Mouse (Mus musculus) embryonic facial prominence, embryonic 12.5 days (tissue): ENCODE results near the gene Ptpn7. TPM values are rescaled to one million over a fixed set of nuclear protein-coding genes. Genes with fewer than 3 reads are reported as not detected.
A peak's percentile ranks its signal among the peaks of the same experiment; 100 is the strongest.
"Not testable (repeated sequence)": the region's sequence is repeated elsewhere in the genome, so short reads cannot be mapped to it uniquely, and the experiment has no call there.

Experiments
- ATAC-seq: fragments of 200-750 bp; cut with Nextera tagmentation; 2 replicates; pipeline ENCODE4 v1.8.0; 2017; ENCODE audit not compliant: insufficient number of reproducible peaks, insufficient read depth, low FRiP score, low TSS enrichment
- H3K27ac ChIP-seq: fragments of 300-500 bp; sonication (generic); 2 replicates; pipeline ENCODE4 v1.5.1; 2016; ENCODE audit warnings: mild to moderate bottlenecking
- H3K27me3 ChIP-seq: fragments of 300-500 bp; sonication (generic); 2 replicates; pipeline ENCODE4 v1.6.1; 2016; ENCODE audit warnings: mild to moderate bottlenecking, moderate library complexity
- H3K36me3 ChIP-seq: fragments of 300-500 bp; sonication (generic); 2 replicates; pipeline ENCODE4 v1.6.1; 2016; ENCODE audit warnings: mild to moderate bottlenecking
- H3K4me1 ChIP-seq: fragments of 300-500 bp; sonication (generic); 2 replicates; pipeline ENCODE4 v1.6.1; 2016
- H3K4me2 ChIP-seq: fragments of 300-500 bp; sonication (generic); replicated peaks from 2 replicates; pipeline ENCODE4 v1.6.1; 2016; ENCODE audit warnings: mild to moderate bottlenecking, moderate library complexity
- H3K4me3 ChIP-seq: fragments of 300-500 bp; sonication (generic); 2 replicates; pipeline ENCODE4 v1.5.1; 2016; ENCODE audit warnings: mild to moderate bottlenecking
- H3K9ac ChIP-seq: fragments of 300-500 bp; sonication (generic); 2 replicates; pipeline ENCODE4 v1.6.1; 2016; ENCODE audit warnings: mild to moderate bottlenecking, moderate library complexity
- H3K9me3 ChIP-seq: fragments of 300-500 bp; sonication (generic); 2 replicates; pipeline ENCODE4 v1.6.1; 2016; ENCODE audit warnings: mild to moderate bottlenecking, moderate library complexity
- WGBS: fragments of 180-500 bp; shearing (Covaris S2); methylation state at CpG from one replicate; pipeline ENCODE4 v1.1.7; 2016; 5-methylcytosine and 5-hydroxymethylcytosine counted together
- polyA plus RNA-seq: library from polyadenylated mRNA; unstranded; fragments of >200 nt; fragmentation: Nextera tagmentation; extraction: Ambion mirVana; gene quantifications from 2 replicates; pipeline ENCODE4 v1.2.1, GENCODE M21; 2016

The Ptpn7 gene
- polyA plus RNA-seq, 1 experiment from 2014 or later: 1.4 TPM

DNA sequence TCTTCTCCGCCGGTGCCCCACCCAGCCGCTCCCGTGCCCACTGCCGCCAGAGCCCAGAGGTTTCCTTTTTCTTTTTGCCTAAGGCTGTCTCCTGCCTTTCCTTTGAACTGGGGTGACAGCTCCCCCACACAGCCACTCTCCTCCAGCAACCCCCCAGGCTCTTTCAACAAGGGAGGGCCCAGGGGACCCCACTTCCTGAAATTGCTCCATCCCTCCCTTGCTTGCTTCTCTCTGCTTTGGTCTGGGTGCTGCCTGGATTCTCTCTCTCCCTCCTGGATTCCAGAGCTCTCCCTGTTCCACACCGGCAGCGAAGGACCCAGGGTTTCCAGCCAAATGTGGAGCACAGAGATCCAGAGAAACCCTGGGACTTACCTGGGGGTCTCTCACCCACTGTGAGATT is 32.1 kb upstream of the Ptpn7 start:
- no peak overlapping the region for H3K4me2 ChIP-seq
- ATAC-seq: no peak
- no peak overlapping the region for H3K27ac ChIP-seq
- peaks cover 23% of the 10 kb centered on the region for H3K4me1 ChIP-seq
- no peaks in the 10 kb centered on the region for H3K36me3 ChIP-seq
- 49% methylated on average over 7 of the region's 7 CpGs for WGBS
- 0 out of 2 replicates have a peak overlapping the region, but pooled peaks have one; percentile 30 for H3K9ac ChIP-seq
- peaks cover 46% of the 10 kb centered on the region for H3K27me3 ChIP-seq
- H3K9me3 ChIP-seq: no peaks in the 10 kb centered on the region
- H3K4me3 ChIP-seq: no peak overlapping the region

DNA sequence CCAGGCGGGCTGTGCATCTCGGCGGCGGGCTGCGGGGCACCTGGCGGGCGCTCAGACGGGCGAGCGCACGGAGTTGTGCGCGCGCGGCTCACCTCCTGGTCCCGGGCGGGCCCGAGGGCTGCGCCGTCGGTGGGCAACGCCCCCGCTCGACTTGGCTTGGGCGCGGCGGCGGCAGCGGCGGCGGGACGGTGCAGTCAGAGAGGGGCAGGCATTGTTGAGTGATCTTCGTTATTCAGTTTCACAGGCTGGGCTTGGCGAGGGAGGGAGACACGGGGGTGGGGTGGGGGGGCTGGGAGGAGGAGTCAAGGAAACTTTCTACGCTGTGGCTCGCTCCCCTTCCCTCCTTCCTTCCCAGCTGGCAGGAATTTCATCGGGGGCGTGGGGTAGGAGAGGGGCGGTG is 27.4 kb upstream of the Ptpn7 start, which contains the start of gene Lgr6:
Gene Lgr6 (minus strand): TSS at position 153 of the 400 bp plus-strand sequence.
- no peak for ATAC-seq
- Histone ChIP-seq H3K27ac (no peak within 1 kb of the TSS), H3K4me1 (peaks cover 12% of the 10 kb centered on the region; the same call in 1 of the 2 replicates), H3K27me3 (peaks cover 54% of the 10 kb centered on the region), H3K9me3 (no peaks in the 10 kb centered on the region), H3K36me3 (no peaks in the 10 kb centered on the region), H3K4me2 (peak within 1 kb of the TSS; percentile 75), H3K9ac (peak within 1 kb of the TSS; percentile 45; the same call in 1 of the 2 replicates), H3K4me3 (peak within 1 kb of the TSS; percentile 46)
- WGBS: 0% methylated on average over 40 of the region's 40 CpGs

DNA sequence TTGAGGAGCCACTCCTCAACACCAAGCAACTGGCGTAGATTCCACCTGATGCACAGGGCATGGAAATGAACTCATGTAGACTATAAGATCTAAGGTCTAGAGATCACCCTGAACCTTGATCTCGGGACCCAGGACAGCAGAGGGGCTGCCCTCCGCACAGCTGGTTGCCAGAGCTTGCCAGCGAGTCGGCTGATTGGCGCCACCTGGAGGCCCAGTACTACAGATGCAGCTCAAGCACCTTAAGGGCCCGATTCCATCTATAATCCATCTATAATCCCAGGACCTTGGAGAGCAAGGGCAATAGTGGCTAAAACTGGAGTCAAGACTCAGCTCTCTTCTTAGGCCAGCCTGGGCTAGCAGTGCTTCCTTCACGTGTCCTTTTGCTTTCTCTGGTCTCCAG is 26.5 kb upstream of the Ptpn7 start:
- Histone ChIP-seq H3K9me3 (no peaks in the 10 kb centered on the region), H3K9ac (no peak overlapping the region), H3K4me2 (peak overlapping the region; percentile 75; the same call in 1 of the 2 replicates), H3K4me3 (no peak overlapping the region), H3K4me1 (0 out of 2 replicates have a peak, but pooled peaks cover 7% of the 10 kb centered on the region), H3K27ac (no peak overlapping the region), H3K27me3 (peaks cover 46% of the 10 kb centered on the region), H3K36me3 (no peaks in the 10 kb centered on the region)
- no peak for ATAC-seq
- 2% methylated on average over 8 of the region's 8 CpGs for WGBS

DNA sequence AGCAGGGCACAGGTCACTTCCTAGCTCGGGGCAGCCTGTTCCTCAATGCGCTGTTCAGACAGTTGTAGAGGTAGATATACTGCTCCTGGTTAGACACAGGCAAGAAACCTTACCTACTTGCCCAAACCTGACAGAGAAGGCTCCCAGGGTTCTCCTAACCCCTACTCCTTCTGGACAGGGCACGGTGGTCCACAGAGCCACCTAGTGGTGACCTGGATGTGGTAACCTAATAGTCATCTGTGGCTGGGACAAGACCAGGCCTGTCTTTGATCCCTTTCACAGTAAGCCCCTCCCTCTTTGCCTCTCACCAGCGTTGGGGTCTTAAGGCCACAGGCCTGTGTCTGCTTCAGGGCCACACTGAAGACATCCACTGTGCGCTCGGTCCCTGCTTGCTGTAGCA is 23.9 kb upstream of the Ptpn7 start:
- H3K36me3 ChIP-seq: no peaks in the 10 kb centered on the region
- no peak for ATAC-seq
- peaks cover 27% of the 10 kb centered on the region for H3K27me3 ChIP-seq
- WGBS: 26% methylated on average over 6 of the region's 6 CpGs
- no peak overlapping the region for H3K4me2 ChIP-seq
- H3K9ac ChIP-seq: no peak overlapping the region
- no peak overlapping the region for H3K4me3 ChIP-seq
- H3K27ac ChIP-seq: no peak overlapping the region
- H3K9me3 ChIP-seq: no peaks in the 10 kb centered on the region
- H3K4me1 ChIP-seq: 0 out of 2 replicates have a peak, but pooled peaks cover 7% of the 10 kb centered on the region

DNA sequence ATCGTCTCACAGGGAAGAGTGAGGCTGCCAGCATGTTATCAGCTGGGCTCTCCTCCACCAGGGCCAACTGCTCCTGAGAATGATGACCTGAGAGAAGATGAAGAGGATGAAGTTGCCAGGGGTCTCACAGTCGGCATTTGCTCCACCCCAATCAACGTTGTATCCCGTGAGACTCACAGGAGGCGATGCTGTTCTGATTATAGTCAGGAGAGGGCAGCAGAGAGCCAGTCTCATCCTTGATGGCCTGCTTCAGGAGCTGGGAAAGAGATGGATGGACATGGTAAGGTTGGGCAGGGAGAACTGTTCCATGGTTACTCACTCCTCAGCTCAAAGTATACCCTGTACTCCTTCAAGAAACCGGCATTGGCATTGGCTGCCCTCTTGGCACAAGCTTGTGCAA is 22.4 kb upstream of the Ptpn7 start:
- no peak overlapping the region for H3K4me3 ChIP-seq
- H3K9me3 ChIP-seq: no peaks in the 10 kb centered on the region
- ATAC-seq: no peak
- H3K4me2 ChIP-seq: no peak overlapping the region
- H3K27me3 ChIP-seq: peaks cover 13% of the 10 kb centered on the region
- H3K36me3 ChIP-seq: no peaks in the 10 kb centered on the region
- 18% methylated on average over 6 of the region's 6 CpGs for WGBS
- H3K4me1 ChIP-seq: 0 out of 2 replicates have a peak, but pooled peaks cover 7% of the 10 kb centered on the region
- H3K27ac ChIP-seq: no peak overlapping the region
- no peak overlapping the region for H3K9ac ChIP-seq

DNA sequence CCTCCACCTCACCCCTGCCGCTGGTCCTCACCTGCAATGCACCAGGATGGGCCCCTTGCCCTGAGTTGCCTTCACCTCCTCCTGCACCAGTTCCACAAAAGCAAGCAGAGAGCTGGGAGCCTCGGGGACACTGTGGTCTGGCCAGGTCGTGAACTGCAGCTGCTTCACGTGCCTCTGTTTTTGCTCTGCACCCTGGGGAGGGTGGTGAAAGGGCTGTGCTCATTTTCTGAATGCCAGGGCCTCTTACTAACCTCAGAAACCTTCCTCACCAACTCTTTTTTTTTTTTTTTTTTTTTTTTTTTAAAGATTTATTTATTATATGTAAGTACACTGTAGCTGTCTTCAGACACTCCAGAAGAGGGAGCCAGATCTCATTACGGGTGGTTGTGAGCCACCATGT is 21.2 kb upstream of the Ptpn7 start:
- not testable (repeated sequence) for H3K4me1 ChIP-seq, H3K27me3 ChIP-seq, H3K9me3 ChIP-seq, ATAC-seq, H3K36me3 ChIP-seq, H3K9ac ChIP-seq, H3K27ac ChIP-seq, H3K4me3 ChIP-seq, H3K4me2 ChIP-seq
- WGBS: 67% methylated on average over 5 of the region's 5 CpGs

DNA sequence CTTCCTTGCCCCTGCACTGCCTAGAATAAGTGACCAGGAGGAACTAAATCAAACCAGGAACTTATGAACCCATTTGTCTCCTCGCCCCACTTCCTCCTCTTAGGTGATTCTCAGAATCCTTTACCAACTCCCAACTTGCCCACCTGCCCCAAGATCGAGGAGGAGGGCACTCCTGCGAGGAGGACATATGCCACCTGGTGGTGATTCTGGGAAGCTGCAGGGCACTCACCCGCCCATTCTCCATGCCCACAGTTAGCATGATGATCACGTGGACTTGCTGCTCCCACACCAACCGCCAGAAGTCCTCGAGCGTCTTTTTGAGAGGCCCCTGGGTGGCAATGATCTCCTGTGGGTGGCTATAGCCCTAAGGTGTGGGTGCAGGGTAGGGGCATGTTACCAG is 19.8 kb upstream of the Ptpn7 start:
- Histone ChIP-seq H3K27ac (no peak overlapping the region), H3K4me1 (no peaks in the 10 kb centered on the region), H3K9me3 (no peaks in the 10 kb centered on the region), H3K9ac (no peak overlapping the region), H3K4me2 (no peak overlapping the region), H3K4me3 (no peak overlapping the region), H3K27me3 (no peaks in the 10 kb centered on the region), H3K36me3 (no peaks in the 10 kb centered on the region)
- 15% methylated on average over 8 of the region's 8 CpGs for WGBS
- ATAC-seq: no peak

DNA sequence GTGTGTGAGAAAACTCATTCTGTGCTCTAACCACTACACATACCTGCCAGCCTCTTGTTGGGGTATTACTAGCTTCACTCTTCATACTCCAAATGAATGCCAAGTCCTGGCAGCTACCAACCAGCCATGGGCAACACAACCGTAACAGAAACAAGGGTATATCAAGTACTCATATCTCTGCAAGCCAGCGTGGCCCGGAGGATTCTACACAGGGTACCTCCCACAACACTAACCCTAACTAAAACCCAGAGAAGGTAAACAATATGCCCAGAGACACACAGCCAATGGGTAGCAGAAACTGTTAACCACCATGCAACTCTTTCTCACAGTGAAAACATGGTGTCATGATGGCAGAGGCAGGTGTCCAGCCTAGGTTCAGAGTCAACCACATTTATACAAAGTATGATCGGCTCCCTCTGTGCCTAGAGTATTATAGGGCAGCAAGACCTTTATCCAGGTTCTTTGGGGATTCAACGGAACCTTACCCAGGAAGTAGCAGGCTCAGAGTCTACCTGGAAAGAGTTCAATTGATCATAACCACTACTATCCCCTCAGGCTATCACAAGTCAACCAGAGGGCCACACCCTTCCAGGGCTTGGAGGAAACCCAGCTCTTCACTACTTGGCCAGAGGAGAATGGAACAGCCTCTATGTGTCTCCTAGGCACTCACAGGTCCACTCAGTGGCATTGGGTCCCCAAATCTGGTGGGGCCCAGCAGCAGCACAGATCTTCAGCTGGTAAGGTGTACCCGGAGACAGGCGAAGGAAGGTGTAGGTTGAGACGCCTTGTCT is 7.7 kb upstream of the Ptpn7 start:
- Histone ChIP-seq H3K4me3 (no peak overlapping the region), H3K4me1 (peaks cover 43% of the 10 kb centered on the region), H3K27me3 (peaks cover 8% of the 10 kb centered on the region; the same call in 1 of the 2 replicates), H3K9me3 (no peaks in the 10 kb centered on the region), H3K27ac (no peak overlapping the region), H3K36me3 (no peaks in the 10 kb centered on the region), H3K9ac (no peak overlapping the region), H3K4me2 (no peak overlapping the region)
- whole genome bisulfite sequencing: 92% methylated on average over 8 of the region's 8 CpGs
- no peak for ATAC-seq

DNA sequence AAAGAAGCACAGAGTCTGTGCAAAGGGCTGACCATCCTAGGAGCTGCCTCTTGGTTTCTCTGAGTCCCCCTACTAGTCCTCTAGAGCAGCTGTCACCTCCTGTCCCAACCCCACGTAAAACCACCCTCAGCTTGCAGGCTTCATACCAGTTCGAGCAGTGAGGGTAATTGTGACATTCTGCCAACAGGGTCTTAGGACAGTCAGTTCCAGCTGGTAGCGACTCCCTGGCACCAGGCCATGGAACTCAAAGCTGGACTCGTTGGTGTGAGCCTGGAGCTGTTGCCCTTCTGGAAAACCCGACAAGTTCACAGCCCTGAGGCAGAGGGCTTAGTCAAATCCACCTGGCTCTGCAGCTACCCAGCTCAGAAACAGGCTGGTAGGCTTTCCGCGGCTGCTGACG is 6.5 kb upstream of the Ptpn7 start:
- peak overlapping the region; percentile 23; the same call in 1 of the 2 replicates for H3K4me2 ChIP-seq
- no peaks in the 10 kb centered on the region for H3K9me3 ChIP-seq
- H3K9ac ChIP-seq: no peak overlapping the region
- peaks cover 8% of the 10 kb centered on the region; the same call in 1 of the 2 replicates for H3K27me3 ChIP-seq
- ATAC-seq: no peak
- WGBS: 51% methylated on average over 8 of the region's 8 CpGs
- H3K36me3 ChIP-seq: no peaks in the 10 kb centered on the region
- H3K4me3 ChIP-seq: no peak overlapping the region
- peak overlapping the region; percentile 86 for H3K27ac ChIP-seq
- peaks cover 45% of the 10 kb centered on the region for H3K4me1 ChIP-seq

DNA sequence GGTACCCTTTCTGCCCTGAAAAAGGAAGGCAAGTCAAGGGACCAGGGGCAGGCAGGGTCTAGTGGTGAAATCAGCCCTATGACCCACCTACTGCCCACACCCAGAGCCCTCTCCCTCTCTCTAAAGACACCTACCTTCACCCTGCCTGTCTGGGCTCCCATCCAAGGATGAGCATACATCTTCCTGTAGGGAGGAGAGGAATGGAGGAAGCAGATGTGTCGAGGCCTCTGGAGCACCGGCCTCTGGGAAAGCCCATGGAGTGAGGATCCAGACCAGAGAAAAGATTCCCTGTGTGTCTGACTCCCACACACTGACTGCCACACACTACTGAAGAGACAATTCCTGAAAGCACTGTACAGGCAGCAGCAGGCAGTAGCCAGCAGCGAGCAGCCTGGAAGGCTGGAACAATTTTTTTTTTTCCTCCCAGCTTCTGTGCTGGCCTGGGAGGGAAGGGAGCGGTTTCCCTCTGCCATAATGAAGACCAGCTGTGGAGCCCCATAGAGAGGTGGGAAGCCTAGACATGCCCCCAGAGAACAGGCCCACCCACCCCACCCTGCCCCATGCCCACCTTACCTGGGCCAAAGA is 6.0 kb upstream of the Ptpn7 start:
- Histone ChIP-seq H3K9ac (peak overlapping the region; percentile 7; the same call in 1 of the 2 replicates), H3K36me3 (no peaks in the 10 kb centered on the region), H3K27me3 (peaks cover 8% of the 10 kb centered on the region; the same call in 1 of the 2 replicates), H3K4me1 (peaks cover 51% of the 10 kb centered on the region), H3K4me3 (no peak overlapping the region), H3K27ac (peak overlapping the region; percentile 86), H3K9me3 (no peaks in the 10 kb centered on the region), H3K4me2 (no peak overlapping the region)
- no peak for ATAC-seq
- 30% methylated on average over 4 of the region's 4 CpGs for WGBS

DNA sequence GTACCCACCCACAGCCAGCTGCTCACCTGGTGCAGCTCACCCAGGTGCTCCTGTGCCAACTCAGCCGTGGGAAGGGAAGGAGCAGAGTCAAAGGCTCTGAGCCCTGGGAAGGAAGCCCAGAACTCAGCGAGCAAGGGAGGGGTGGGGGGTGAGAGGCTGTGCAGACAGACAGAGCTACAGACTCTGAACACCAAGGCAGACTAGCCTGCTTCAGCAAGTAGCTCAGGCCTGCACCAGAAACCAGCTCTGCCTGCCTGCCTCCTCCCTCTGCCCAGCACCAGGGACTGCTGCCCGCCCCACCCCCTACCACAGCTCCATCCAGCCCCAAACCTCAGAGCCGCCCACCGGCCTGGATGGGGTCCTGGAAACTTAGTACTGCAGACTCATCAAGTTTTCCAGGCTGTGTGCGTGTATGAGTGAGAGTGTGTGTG is 4.5 kb upstream of the Ptpn7 start:
- Histone ChIP-seq H3K4me1 (peaks cover 58% of the 10 kb centered on the region), H3K4me2 (no peak overlapping the region), H3K27ac (peak overlapping the region; percentile 86), H3K36me3 (no peaks in the 10 kb centered on the region), H3K27me3 (peaks cover 8% of the 10 kb centered on the region; the same call in 1 of the 2 replicates), H3K4me3 (no peak overlapping the region), H3K9me3 (no peaks in the 10 kb centered on the region), H3K9ac (no peak overlapping the region)
- ATAC-seq: 0 out of 2 replicates have a peak, but pooled peaks have one; percentile 50
- 41% methylated on average over 6 of the region's 6 CpGs for WGBS

DNA sequence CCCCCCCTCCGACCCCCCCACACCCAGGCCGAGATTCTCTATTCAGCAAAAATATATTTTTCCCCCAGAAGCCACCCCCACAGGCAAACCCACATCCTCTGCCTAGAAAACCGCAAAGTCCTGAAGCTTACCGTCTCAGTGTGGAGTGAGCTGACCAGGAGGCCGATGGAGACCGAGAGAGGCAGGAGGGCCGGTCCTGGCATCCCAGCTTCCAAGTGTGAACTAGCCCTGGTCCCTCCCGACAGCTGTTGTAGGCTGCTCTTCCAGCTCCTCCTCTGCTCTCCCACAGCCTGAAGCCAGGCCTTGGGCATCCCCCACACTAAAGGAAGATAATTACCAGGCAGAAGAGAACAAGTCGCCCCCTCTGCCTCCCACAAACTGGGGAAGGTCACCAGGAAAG is 3.5 kb upstream of the Ptpn7 start:
- peaks cover 58% of the 10 kb centered on the region for H3K4me1 ChIP-seq
- peaks cover 8% of the 10 kb centered on the region; the same call in 1 of the 2 replicates for H3K27me3 ChIP-seq
- no peak overlapping the region; the same call in 1 of the 2 replicates for H3K9ac ChIP-seq
- H3K9me3 ChIP-seq: no peaks in the 10 kb centered on the region
- no peak overlapping the region for H3K27ac ChIP-seq
- 32% methylated on average over 9 of the region's 9 CpGs for WGBS
- ATAC-seq: no peak
- H3K36me3 ChIP-seq: no peaks in the 10 kb centered on the region
- H3K4me2 ChIP-seq: no peak overlapping the region
- no peak overlapping the region for H3K4me3 ChIP-seq
